ENCODE assay signal across 24 mouse cellular contexts in genomic region chr13:75847027-75847426, GRCm38 (mm10). TPM values are rescaled to one million over a fixed set of nuclear protein-coding genes. Genes with fewer than 3 reads are reported as not detected.
DNase-seq lines count a peak whose midpoint lies in the region; ATAC-seq and TF ChIP-seq lines count a peak whose summit lies in the region.
"Had no signal": no experiment of that assay in that cellular context is flagged by ENCODE, and none has a peak within 500 bp of the region (broad histone marks: within the 10 kb centered on the region; RNA-seq: fewer than 3 reads in every experiment).

No protein-coding gene starts in this region.

- H3K27ac ChIP-seq in liver, embryonic 13.5 days, result no peak overlapping the region; the same call in 1 of the 2 replicates
- H3K27ac ChIP-seq: embryonic facial prominence, embryonic 10.5 days; embryonic facial prominence, embryonic 12.5 days; forebrain, embryonic 13.5 days; forebrain, embryonic 15.5 days had no signal

- WGBS in liver, embryonic 13.5 days (ENCODE audit: insufficient replicate concordance), result 54% methylated on average over 6 of the region's 6 CpGs

- H3K4me1 ChIP-seq in liver, embryonic 13.5 days (replicated peaks), result peaks cover 37% of the 10 kb centered on the region
- peaks cover 55% of the 10 kb centered on the region for H3K4me1 ChIP-seq in G1E (ENCODE audit: insufficient read depth, low read depth, low read length)
- H3K4me1 ChIP-seq: forebrain, embryonic 13.5 days had no signal

- H3K4me3 ChIP-seq in liver, embryonic 13.5 days (replicated peaks), result no peak overlapping the region
- H3K4me3 ChIP-seq in G1E (ENCODE audit: low read depth, low read length), result no peak overlapping the region; the same call in 1 of the 2 replicates
- H3K4me3 ChIP-seq: embryonic facial prominence, embryonic 10.5 days; embryonic facial prominence, embryonic 12.5 days; forebrain, embryonic 13.5 days; forebrain, embryonic 15.5 days had no signal

- H3K4me2 ChIP-seq in liver, embryonic 13.5 days, result no peak overlapping the region
- H3K4me2 ChIP-seq: embryonic facial prominence, embryonic 12.5 days; forebrain, embryonic 13.5 days; forebrain, embryonic 15.5 days had no signal

- peak; percentile 57 for ATAC-seq in liver, embryonic 13.5 days (ENCODE audit: low read depth)
- peak; percentile 45 for ATAC-seq in G1E (ENCODE audit: extremely low read depth, insufficient number of reproducible peaks, low FRiP score, poor library complexity, severe bottlenecking)
- 0 out of 2 replicates have a peak, but pooled peaks have one; percentile 40 for ATAC-seq in megakaryocyte-erythroid progenitor cell, adult 5-6 weeks (replicated peaks; ENCODE audit: low FRiP score, low TSS enrichment, poor library complexity, severe bottlenecking)
- ATAC-seq: activated CD4-positive, CD25-positive, alpha-beta regulatory T cell, adult 4 months; CD4-positive, CD25-positive, alpha-beta regulatory T cell, adult 4 months; forebrain, embryonic 13.5 days; forebrain, embryonic 15.5 days; Patski had no signal

- no peaks in the 10 kb centered on the region for H3K27me3 ChIP-seq in liver, embryonic 13.5 days
- no peaks in the 10 kb centered on the region for H3K27me3 ChIP-seq in G1E (ENCODE audit: insufficient read depth, low read length)
- H3K27me3 ChIP-seq: CH12.LX; embryonic facial prominence, embryonic 12.5 days; forebrain, embryonic 13.5 days; forebrain, embryonic 15.5 days; Patski had no signal

- DNase-seq in heart, adult 11 months, result peak; percentile 53
- no peak for DNase-seq in heart, adult 8-10 months (ENCODE audit: low spot score)
- peak; percentile 43 for DNase-seq in liver, embryonic 13.5 days
- DNase-seq in liver, result no peak
- DNase-seq in G1E (ENCODE audit: low spot score), result no peak
- no peak for DNase-seq in kidney, postnatal 4 days
- DNase-seq: adrenal gland, adult 8-10 months; adrenal gland, postnatal 14 days; adrenal gland, postnatal 36 days; B cell, adult 2 months; cerebellum, adult 11-12 months; cerebellum, adult 2 months; cerebellum, adult 9-10 months; cerebellum, postnatal 10 days; cerebellum, postnatal 25 days had no signal

- 0 out of 2 replicates have a peak, but pooled peaks cover 7% of the 10 kb centered on the region for H3K36me3 ChIP-seq in liver, embryonic 13.5 days
- peaks cover 36% of the 10 kb centered on the region for H3K36me3 ChIP-seq in G1E (replicated peaks)
- H3K36me3 ChIP-seq: embryonic facial prominence, embryonic 10.5 days; embryonic facial prominence, embryonic 12.5 days; forebrain, embryonic 15.5 days had no signal

- H3K9ac ChIP-seq in liver, embryonic 13.5 days, result no peak overlapping the region
- H3K9ac ChIP-seq: embryonic facial prominence, embryonic 12.5 days; forebrain, embryonic 13.5 days; forebrain, embryonic 15.5 days had no signal

- no peaks in the 10 kb centered on the region for H3K9me3 ChIP-seq in liver, embryonic 13.5 days (replicated peaks)
- no peaks in the 10 kb centered on the region for H3K9me3 ChIP-seq in G1E (replicated peaks)
- H3K9me3 ChIP-seq: embryonic facial prominence, embryonic 10.5 days; embryonic facial prominence, embryonic 12.5 days; forebrain, embryonic 13.5 days; forebrain, embryonic 15.5 days had no signal

- no peak for TF ChIP-seq CTCF in G1E (IDR thresholded peaks at IDR 0.05; ENCODE audit: low read depth, low read length)

RNA-seq across cellular contexts. Expression of gene Glrx, which starts 7.4 kb away (rescaled TPM):
- total RNA-seq in heart, adult 8-10 months (2022), result 10 to 100 TPM; 32.4 to 45.3 (median 39.7) TPM
- polyA plus RNA-seq in liver, embryonic 13.5 days (2015; fragmentation: Nextera tagmentation; extraction: Ambion mirVana), result 32.2 and 35.7 TPM in 2 replicates
- total RNA-seq in G1E (2014; fragmentation: Nextera tagmentation), result 82.2 and 89.2 TPM in 2 replicates
- total RNA-seq in G1E (2017), result 40.9 and 45.4 TPM in 2 replicates
- polyA plus RNA-seq in G1E (2012), result 3.1 and 3.7 TPM in 2 replicates
- total RNA-seq in megakaryocyte-erythroid progenitor cell, adult 5-6 weeks (2014; fragmentation: Nextera tagmentation), result 30.8 and 54.1 TPM in 2 replicates
- 29.4 and 43.8 TPM in 2 replicates for total RNA-seq in megakaryocyte-erythroid progenitor cell, adult 5-6 weeks (2017)

Comparison
In these comparisons a context has a peak if more than half of its experiments do, and no peak if none do; other contexts are left out.
1. DNase-seq: peak in heart, adult 11 months (single experiment) and liver, embryonic 13.5 days (single experiment); none in heart, adult 8-10 months (single experiment), liver (single experiment), G1E (single experiment) and kidney, postnatal 4 days (0 of 2).
2. Peak in every context shown above with its lines, with median percentiles within 50 percentile points of each other: ATAC-seq.